Mouse (Mus musculus) cerebellum, adult 11 months (tissue): ENCODE results near the gene Exoc3.

Experiments used
- DNase-seq: peaks from one replicate; pipeline ENCODE4 v3.0.0; 2022

The Exoc3 gene

DNA sequence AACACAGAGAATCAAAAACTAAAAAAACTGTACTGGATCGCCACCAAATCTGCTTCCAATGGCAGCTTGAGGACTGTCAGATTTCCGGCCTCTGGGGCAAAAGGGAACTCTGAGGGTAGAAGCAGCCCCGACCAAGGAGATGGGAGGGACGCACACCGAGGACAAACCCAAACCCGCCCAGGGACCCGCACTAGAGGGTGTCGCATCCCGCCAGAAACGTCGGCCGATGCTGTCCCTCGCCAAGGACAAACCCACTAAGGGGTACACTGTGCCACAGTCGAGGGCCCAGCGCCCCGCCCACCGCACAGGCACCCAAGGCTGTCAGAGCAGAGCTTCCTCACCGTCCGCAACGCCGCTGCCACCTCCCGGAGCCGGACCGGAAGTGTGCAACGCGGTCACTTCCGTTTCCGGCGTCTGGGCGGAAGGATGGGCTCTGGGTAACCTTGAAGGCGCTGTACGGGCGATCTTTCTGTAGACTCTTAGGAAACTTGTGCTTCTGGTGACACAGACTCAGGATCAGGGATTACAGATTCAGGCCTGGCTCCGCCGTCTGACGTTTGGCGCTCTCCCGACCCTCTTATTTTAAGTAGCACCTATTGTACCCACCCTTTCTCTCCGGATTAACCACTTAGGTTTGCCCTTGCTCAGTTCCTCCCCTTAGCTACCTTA, at the start of gene Exoc3:
Exoc3 (minus strand) TSS at position 416 of the 669 bp plus-strand sequence.
- DNase-seq: peak; percentile 86

DNA sequence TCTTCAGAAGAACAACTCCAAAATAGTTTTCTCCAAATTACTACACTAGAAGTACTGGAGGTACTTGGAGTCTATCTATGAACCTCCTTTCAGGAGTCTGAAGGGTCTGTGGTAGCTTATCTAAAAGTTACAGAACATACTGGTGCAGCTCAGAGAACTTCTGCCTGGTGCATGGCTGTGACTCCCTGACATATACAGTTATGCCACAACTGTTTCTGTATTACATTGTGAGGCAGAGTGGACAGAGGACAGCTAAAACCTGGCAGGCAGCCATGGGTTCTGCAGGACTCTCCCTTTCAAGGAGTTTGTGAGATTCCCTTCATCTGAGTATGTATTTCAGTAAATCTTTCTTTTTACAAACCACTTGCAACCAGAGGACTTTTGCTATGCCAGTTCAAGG, 38.0 kb upstream of the Exoc3 start:
- DNase-seq: no peak

DNA sequence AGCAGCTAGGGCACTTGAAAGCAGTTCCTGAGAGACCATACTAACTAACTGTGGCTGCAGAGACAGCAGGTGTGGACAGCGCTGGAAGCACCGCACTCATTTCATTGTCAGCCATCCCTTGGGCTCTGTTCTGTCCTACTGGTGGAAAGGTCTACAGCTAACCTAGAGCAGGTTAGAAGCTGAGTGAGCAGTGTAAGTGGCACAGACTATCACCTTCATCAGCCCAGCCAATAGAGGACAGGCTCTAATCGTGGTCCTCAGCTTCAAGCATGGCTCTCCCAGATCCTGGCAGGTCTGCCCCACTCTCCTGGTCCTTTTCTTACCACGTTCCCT, 37.3 kb upstream of the Exoc3 start:
- no peak for DNase-seq

DNA sequence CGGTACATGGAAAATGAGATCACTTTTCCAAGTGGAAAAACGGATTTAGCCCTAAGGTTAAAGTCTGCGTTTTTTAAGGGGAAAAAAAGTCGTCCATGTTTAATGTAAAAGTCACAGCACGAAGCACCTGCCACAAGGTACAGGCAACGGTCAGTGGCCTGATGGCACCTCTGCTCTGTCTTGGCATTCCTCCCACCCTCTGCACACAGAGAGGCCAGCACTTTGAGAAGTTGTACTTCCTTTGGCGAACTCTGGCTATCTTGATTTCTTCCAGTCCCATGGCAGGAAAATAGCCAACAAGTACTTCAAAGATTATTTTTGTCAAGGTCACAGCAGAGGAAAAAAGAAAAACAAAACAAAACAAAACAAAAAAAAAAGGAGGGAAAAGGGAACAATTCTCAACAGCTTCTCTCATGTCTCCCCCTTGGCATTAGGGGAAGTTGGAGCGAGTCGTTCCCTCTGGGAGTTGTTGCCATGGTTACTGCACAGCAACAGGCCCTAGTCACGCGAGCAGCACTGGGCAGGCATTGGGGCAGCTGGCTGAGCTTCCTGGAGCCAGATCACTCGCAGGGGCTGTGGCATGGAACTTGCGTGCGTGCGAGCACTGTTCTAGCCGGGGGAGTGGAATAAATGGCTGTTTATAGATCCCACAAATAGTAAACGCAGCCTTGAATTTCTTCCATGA, 36.8 kb upstream of the Exoc3 start:
- DNase-seq: no peak

DNA sequence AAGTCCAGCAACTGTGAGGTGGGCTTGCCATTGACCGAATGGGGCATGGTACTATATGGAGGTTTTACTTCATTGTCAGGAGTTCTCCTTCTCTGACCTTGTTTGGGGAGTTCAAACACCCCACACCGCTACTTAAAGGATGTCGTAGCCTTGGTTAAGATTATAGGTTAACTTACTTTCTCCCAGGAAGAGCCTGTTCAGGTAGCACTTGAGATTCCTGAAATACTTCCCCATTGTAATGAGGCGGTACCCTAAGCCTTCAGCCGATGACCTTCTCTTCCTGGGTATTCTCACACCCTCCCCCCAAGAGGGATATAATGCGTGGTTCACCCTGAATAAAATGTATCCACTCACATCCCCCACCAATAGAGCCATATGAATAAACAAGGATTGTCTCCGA, 29.0 kb upstream of the Exoc3 start:
- DNase-seq: no peak

DNA sequence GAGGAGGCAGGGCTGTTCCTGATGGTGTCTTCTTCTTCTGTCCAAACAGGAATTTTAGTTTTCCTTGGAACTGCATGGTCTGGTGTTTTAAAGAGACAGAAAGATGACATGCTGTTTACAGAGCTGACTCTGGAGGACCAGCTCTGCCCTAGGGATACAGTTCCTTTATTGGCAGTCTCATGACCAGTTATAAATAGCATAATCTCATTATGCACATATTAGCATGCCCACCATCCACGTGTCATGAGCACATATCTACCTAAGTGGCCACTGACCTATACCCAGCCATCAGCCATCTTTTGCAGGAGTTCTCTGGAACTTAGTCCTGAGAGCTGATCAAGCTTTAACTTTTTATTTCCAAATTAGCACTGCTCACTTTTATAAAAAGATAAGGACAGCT, 12.1 kb upstream of the Exoc3 start:
- no peak for DNase-seq

DNA sequence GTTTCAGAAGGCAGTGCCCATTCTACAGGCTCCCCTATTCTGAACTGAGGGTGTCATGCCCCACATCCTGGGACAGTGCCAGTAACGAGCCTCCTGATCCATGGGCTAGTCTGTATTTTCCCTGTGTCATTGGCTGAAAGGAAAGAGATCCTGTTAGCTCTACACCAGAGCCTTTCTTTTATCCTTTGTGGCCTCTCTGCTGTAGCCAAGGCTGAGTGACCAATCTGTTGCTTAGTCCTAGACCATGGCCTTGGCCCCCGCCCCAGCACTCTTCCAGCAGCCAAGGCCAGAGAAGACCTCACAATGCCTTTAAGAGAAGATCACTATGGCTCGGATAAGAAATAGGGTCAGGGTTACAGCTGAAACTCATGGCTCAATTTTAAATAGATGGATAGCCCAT, 9.9 kb upstream of the Exoc3 start:
- DNase-seq: no peak

DNA sequence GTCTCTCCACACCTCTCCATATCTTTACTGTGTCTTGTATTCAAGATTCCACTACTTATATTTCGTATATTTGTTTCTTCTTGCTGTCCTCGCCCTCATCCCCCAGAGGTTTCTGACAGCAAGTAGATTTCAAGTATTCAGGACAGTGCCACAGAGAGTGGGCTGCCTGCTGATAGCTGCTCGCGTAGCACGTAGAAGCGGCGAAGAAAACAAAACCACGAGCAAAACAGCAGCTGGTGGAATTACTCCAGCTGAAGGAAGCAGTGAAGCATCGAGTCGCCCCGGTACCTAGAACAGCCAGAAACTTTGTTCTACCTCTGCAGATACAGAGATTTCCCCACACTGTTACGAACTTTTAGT, 434 bp upstream of the Exoc3 start:
- peak; percentile 26 for DNase-seq

DNA sequence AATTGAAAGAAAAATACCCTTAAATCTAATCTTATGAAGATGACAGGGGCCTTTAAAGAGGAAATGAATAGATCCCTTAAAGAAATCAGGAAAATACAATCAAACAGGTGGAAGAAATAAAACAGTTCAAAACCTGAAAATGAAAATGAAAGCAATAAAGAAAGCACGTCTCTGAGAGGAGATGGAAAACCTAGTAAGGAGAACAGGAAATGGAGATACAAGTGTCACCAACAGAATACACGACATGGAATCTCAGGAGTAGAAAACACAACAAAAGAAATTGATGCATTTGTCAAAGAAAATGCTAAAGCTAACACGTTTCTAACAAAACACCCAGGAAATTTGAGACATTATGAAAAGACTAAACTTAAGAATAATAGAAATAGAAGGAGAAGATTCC, 12.1 kb downstream of the Exoc3 start:
- no peak for DNase-seq

DNA sequence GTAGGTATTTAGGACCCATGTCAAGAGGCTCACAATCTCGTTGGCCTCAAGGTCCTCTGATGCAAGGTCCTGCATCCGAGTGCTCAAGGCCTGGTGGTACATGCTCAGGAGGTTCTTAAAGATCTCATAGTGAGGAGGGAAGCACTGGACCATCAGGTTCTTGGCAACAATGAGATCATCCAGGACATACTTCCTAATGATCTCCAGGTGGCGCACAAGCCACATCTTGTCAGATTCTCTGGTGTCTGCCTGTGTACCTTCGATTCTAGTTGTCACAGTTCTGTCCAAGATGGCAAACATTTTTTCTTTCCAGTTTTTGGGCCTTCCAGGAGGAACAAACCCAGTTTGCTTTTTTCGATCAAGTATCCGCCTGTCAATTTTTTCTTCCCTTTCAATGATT, 15.9 kb downstream of the Exoc3 start:
- no peak for DNase-seq

DNA sequence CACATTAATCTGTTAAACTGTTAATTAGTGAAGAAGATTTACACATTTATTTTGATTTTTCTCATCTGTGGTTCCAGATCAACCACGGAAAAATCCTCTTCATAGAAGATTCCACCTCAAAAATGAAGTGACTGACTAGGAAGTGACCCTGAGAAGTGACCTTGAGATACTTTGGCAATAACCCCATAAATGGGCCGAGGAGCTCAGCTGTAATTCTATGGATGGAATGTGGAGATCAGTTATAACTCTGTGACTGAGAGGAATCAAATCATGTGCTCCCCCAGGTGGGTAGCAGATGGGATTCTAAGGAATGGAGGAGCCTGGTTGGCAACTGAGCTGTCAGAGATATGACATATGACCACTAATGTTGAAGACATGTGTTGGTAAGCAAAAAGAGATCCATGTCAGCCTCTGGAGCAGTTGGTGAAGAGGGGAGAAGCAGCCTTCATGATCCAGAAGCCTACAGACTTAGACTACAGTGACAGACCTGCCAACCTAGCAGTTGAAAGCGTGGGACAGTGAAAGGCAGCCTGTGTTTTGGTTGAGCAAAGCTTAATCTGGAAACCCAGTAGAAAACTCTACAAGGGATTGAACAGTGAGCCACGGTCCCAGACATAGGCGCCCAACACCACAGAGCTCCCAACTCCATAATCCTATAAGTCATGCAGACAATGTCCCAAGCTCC, 25.4 kb downstream of the Exoc3 start:
- DNase-seq: no peak

DNA sequence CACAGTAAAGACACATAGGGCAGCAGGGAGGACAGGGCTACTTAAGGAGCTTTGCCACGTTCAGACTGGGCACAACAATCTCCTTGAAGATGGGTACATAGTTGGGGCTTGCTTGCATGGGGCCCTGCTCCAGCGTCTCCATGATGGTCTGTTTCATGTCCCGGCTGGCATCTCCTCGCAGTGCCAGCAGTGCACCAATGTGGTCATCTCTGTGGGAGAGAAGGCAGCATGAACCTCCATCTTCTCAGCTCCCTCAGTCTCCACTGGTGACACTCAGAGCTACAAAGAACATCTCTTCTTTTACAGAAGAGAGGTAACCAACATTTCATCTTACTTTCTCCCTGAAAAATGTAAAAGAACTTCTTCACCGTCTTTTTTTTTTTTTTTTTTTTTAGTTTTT, 36.5 kb downstream of the Exoc3 start:
- DNase-seq: no peak

DNA sequence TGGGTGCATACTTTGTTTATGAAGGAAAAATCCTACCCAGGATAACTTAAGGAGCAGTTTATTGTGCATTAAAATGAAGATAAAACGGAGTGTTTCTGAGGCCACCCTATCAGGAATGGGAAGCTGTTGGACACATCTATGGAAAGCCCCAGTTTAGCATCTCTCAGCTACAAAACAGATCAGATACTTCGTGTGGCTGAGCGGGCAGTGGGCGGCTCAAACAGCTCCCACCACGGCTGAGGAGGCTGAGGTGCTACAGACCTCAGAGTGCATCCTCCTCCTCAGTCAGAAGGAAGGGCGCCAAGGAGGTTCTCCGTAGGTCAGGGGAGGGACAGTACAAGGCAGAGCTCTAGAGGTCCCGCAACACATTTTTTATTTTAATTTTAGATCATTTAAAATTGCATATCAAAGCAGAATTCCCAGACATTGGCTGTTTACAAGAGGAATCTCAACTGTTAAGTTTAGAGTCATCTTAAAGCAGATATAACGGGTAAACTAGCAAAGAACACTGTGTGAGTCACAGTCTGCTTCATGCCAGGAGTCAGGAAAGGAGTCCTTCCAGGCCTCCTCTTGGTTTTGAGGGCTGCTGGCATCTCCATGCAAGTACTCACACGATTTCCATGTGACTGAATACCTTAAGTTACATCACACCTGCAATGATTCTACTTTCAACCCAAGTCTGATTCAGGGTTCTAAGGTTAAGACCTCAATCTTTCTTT, 38.9 kb downstream of the Exoc3 start:
- no peak for DNase-seq

DNA sequence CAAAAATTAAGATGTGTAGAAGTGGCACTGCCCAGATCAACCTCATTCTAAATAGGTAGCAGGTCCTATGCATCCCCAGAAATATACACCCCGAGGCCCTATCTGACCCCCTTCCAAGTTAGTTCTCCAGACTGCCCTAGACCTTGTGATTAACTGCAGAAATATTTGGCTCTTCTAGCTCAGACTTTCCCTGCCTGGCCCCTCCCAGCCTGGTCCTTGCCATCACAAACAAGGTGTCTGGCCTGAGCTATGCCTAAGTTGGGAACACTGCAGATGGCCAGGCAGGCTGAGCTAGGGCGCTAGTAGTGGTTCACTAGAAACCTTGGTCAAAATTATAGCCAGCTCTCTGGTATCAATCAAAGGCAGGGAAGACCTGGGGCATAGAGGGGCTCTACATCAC, 41.0 kb downstream of the Exoc3 start:
- no peak for DNase-seq

DNA sequence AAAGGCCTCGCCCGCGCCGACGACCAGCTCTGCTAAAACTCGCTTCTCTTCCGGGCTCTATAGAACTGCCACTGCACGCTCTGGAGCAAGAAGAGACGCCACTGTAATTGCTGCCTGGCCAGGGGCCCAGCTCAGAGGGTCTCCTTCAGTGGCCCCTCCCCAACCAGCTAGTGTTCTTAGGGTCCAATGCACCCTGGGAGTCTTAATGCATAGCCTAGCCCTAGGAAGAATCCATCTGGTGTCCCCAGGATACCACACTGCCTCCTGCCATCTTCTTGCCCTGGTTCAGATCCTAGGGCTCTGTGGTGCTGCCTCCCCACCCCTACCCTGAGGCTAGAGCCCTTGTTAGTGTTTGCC, 41.5 kb downstream of the Exoc3 start:
- no peak for DNase-seq

DNA sequence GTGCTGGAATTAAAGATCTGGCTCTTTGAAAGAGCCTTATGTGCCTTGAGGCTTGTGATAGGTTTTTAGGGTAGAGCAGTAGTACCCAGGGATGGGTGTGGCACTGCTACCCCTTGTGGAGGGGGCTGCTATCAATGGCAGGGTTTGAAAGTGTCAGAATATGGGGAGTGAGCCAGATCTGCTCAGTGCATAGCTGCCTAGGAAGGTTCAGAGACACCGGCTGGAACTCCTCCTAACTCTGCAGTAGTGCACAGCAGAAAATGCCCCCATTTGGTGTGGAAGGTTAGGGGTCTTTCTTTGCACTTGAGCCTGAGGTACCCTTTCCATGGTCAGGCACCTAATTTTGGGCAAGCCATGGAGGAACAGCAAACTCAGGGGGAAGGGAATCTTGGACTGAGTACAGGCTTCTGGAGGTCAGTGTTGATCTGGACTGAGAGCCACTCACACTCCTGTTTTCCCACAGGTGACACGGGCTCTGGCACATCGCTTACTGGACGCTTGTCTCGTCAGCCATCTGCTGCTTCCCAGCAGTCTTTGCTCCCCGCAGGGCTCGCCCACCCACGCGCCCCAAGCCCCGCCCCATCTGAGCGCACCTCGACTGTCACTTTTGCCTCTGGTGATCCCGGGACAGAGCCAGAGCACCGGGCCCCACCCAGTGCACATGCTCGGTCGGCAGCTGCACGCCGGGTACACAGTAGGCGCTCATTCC, 42.0 kb downstream of the Exoc3 start:
- peak; percentile 12 for DNase-seq

DNA sequence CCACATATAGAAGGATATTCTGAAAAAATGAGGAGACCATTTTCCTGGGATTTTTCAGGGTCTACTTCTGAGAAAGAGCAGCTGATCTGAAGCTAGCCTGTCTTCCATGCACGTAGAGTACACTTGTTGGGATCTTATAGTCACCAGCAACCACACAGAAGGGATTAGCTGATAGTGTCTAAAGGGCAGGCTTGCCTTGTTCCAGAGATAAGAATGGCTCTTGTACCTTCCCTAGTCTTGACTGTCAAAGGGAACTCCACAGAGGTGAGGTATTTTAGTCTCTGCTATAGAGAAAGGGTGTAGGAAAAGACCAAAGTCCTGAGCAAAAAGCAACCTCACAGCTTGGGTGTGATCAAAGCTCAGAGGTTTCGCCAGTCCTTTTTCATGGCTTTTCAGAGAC, 61.2 kb downstream of the Exoc3 start:
- DNase-seq: no peak

DNA sequence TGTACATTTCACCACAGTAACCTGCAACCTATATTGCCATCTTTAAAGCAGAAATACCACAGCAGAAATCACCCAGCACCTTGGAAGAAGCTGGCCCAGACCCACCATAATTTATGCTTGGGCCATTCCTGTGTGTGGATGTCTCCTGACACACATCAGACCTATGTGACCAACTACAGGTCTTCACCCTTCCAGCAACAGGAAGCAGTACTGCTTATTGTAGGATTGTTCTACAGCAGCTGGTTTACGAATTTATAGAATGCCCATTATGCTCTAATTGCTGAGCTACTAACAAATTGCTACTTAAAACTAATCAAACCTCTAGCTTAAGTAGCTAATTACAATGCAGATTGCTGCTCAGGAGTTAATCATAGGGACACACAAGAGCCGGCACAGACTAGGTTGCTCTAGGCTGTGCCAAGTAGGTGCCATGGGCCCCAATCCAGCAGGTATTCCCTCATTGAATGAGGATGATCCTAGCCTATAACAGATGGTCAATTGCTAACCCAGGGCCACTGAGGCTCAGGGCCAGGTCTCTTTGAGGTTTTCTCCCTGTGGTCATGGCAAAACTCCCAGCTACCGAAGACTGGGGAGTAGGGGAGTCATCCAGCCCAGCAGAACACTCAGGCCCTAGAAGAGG, 62.4 kb downstream of the Exoc3 start:
- DNase-seq: peak; percentile 35

DNA sequence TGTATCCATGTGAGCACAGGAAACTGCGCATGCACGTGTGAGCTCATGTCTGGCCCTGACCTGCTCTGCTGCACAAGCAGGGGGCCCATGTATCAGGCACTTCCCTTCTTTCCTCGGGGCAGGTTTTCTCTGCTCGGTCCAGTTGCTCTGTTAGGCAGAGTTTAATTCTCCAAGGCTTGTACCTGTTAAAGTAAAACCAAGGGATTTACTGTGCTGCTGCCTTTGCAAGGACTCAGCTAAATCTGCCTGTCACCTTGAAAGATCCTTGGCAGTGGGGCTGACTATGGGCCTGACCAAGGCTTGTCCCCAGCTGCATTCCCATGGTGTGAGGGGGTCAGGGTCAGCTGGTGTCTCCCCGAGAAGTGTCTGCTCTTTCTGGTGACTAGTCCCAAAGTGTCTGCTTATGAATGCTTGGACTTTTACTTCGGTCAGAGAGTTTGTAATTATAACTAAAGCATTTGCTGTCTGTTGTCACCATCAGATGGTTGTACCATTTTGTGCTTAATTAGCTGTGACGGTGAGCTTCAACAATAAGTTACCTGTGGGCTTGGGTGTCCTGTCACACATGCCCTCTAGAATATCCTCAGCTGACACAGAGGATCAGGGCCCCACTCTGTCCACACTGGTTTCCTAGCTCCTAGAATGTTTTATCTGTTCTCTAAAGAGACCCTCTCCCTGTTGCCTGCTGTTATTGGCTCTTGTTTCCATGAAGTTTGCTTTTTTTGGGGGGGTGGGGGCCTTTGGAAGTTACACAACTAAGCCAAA, 64.2 kb downstream of the Exoc3 start:
- no peak for DNase-seq

DNA sequence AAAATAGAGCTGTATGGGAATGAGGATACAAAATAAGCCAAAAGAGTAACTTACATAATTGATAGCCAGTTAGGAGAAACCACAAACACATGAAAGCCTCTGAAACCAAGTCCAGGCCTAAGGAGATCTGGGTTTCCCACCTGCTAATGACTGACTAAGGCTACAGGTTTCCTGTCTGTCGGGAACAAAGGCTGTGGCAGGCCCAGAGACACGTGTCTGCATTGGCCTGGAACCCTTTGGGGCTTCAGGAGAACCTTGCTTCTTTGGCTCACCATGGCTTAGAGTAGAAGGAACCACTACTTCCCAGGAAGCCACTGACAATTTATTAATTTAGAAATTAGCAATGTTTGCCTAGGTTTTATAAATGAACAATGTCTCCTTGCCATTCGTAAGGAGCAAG, 65.2 kb downstream of the Exoc3 start:
- no peak for DNase-seq

DNA sequence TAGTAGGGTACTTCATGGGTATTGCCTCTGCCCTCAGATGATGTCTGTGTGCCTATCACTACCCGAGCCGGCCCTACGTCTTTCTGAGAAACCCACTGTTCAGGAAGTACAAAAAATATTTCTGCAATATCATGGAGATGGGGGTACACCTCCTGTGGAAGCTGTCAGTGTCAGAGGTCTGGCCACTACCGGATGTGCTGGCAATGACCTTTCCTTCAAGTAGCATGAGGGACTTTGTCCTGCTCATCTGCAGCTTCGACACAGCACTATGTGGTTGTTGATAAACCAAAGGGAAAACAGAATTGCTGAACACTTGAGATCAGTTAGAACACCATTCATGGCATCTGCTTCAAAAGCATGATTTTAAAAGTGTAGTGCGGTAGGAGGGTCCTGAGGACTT, 67.7 kb downstream of the Exoc3 start:
- DNase-seq: no peak
